Mouse (Mus musculus) forebrain, embryonic 15.5 days (tissue): Measurements from ENCODE around the gene Tmem178. TPM values are rescaled to one million over a fixed set of nuclear protein-coding genes. Genes with fewer than 3 reads are reported as not detected.

ENCODE experiments used
- ATAC-seq: fragments of 200-750 bp; cut with Nextera tagmentation; replicated peaks from 2 replicates; pipeline ENCODE4 v1.8.0; 2017; ENCODE audit warnings: mild to moderate bottlenecking, moderate TSS enrichment, moderate library complexity
- H3K27ac ChIP-seq: fragments of 300-500 bp; sonication (generic); replicated peaks from 2 replicates; pipeline ENCODE4 v1.5.1; 2015; ENCODE audit warnings: mild to moderate bottlenecking, inconsistent platforms
- H3K27me3 ChIP-seq: fragments of 300-500 bp; sonication (generic); 2 replicates; pipeline ENCODE4 v1.6.1; 2015; ENCODE audit warnings: inconsistent platforms
- H3K36me3 ChIP-seq: fragments of 300-500 bp; sonication (generic); 2 replicates; pipeline ENCODE4 v1.6.1; 2015; ENCODE audit warnings: mild to moderate bottlenecking, inconsistent platforms
- H3K4me1 ChIP-seq: fragments of 300-500 bp; sonication (generic); 2 replicates; pipeline ENCODE4 v1.6.1; 2015; ENCODE audit warnings: inconsistent platforms
- H3K4me2 ChIP-seq: fragments of 300-500 bp; sonication (generic); replicated peaks from 2 replicates; pipeline ENCODE4 v1.6.1; 2015; ENCODE audit warnings: mild to moderate bottlenecking, inconsistent platforms
- H3K4me3 ChIP-seq: fragments of 300-500 bp; sonication (generic); 2 replicates; pipeline ENCODE4 v1.5.1; 2015; ENCODE audit warnings: mild to moderate bottlenecking, inconsistent platforms
- H3K9ac ChIP-seq: fragments of 300-500 bp; sonication (generic); replicated peaks from 2 replicates; pipeline ENCODE4 v1.6.1; 2015; ENCODE audit warnings: mild to moderate bottlenecking, inconsistent platforms
- H3K9me3 ChIP-seq: fragments of 300-500 bp; sonication (generic); 2 replicates; pipeline ENCODE4 v1.6.1; 2016; ENCODE audit warnings: inconsistent platforms
- WGBS: fragments of 180-500 bp; shearing (Covaris S2); methylation state at CpG from one replicate; pipeline ENCODE4 v1.1.7; 2015; ENCODE audit warnings: mixed read lengths; 5-methylcytosine and 5-hydroxymethylcytosine counted together
- polyA plus RNA-seq: library from polyadenylated mRNA; unstranded; fragments of >200 nt; fragmentation: Nextera tagmentation; extraction: Ambion mirVana; gene quantifications from 2 replicates; pipeline ENCODE4 v1.2.1, GENCODE M21; 2015

The Tmem178 gene
- polyA plus RNA-seq, 1 experiment from 2014 or later: 43.7 TPM

GRCm38 (mm10) chr17:80947075-80947960 lies 2.9 kb downstream of the Tmem178 start:
- peaks cover 63% of the 10 kb centered on the region for H3K4me1 ChIP-seq

GRCm38 (mm10) chr17:80949382-80949781 lies 5.0 kb downstream of the Tmem178 start:
- Histone ChIP-seq H3K9ac (no peak overlapping the region), H3K27ac (no peak overlapping the region), H3K4me1 (peaks cover 64% of the 10 kb centered on the region), H3K4me3 (no peak overlapping the region), H3K9me3 (no peaks in the 10 kb centered on the region), H3K4me2 (no peak overlapping the region), H3K27me3 (no peaks in the 10 kb centered on the region), H3K36me3 (no peaks in the 10 kb centered on the region)
- WGBS: 61% methylated on average over 7 of the region's 7 CpGs
- no peak for ATAC-seq

More at GRCm38 (mm10) chr17:80947075-80947960, 2.9 kb downstream of the Tmem178 start:
- peak overlapping the region; percentile 81 for H3K27ac ChIP-seq
- H3K9ac ChIP-seq: peak overlapping the region; percentile 43; the same call in 1 of the 2 replicates
- ATAC-seq: no peak
- 77% methylated on average over 12 of the region's 12 CpGs for WGBS
- H3K4me2 ChIP-seq: peak overlapping the region; percentile 58
- H3K4me3 ChIP-seq: peak overlapping the region; percentile 48
- no peaks in the 10 kb centered on the region for H3K27me3 ChIP-seq
- no peaks in the 10 kb centered on the region for H3K36me3 ChIP-seq
- no peaks in the 10 kb centered on the region for H3K9me3 ChIP-seq

- Histone ChIP-seq H3K9me3 (no peaks in the 10 kb centered on the region), H3K4me3 (no peak overlapping the region), H3K9ac (no peak overlapping the region), H3K4me2 (no peak overlapping the region), H3K27me3 (no peaks in the 10 kb centered on the region), H3K27ac (no peak overlapping the region), H3K36me3 (no peaks in the 10 kb centered on the region), H3K4me1 (peaks cover 64% of the 10 kb centered on the region)
- 88% methylated on average over 10 of the region's 10 CpGs for WGBS
- ATAC-seq: no peak
Measured at GRCm38 (mm10) chr17:80949895-80950294, 5.5 kb downstream of the Tmem178 start.

GRCm38 (mm10) chr17:80952305-80952704 lies 7.9 kb downstream of the Tmem178 start:
- no peak overlapping the region for H3K4me3 ChIP-seq
- H3K27me3 ChIP-seq: no peaks in the 10 kb centered on the region
- peak overlapping the region; percentile 53 for H3K27ac ChIP-seq
- 15% methylated on average over 7 of the region's 7 CpGs for WGBS
- peaks cover 64% of the 10 kb centered on the region for H3K4me1 ChIP-seq
- no peak overlapping the region for H3K4me2 ChIP-seq
- peak; percentile 42; the same call in 1 of the 2 replicates for ATAC-seq
- no peaks in the 10 kb centered on the region for H3K36me3 ChIP-seq
- no peaks in the 10 kb centered on the region for H3K9me3 ChIP-seq
- no peak overlapping the region for H3K9ac ChIP-seq

- H3K27ac ChIP-seq: peak overlapping the region; percentile 45
- H3K4me2 ChIP-seq: no peak overlapping the region
- no peak for ATAC-seq
- WGBS: 26% methylated on average over 7 of the region's 7 CpGs
- H3K9ac ChIP-seq: no peak overlapping the region
- no peaks in the 10 kb centered on the region for H3K9me3 ChIP-seq
- peaks cover 54% of the 10 kb centered on the region for H3K4me1 ChIP-seq
- H3K4me3 ChIP-seq: no peak overlapping the region
- H3K27me3 ChIP-seq: no peaks in the 10 kb centered on the region
- no peaks in the 10 kb centered on the region for H3K36me3 ChIP-seq
Measured at GRCm38 (mm10) chr17:80955415-80955814, 11.0 kb downstream of the Tmem178 start.

GRCm38 (mm10) chr17:80955998-80956811 lies 11.8 kb downstream of the Tmem178 start:
- Histone ChIP-seq H3K4me3 (no peak overlapping the region), H3K9ac (no peak overlapping the region), H3K4me2 (no peak overlapping the region), H3K36me3 (no peaks in the 10 kb centered on the region), H3K27me3 (no peaks in the 10 kb centered on the region), H3K9me3 (no peaks in the 10 kb centered on the region), H3K27ac (peak overlapping the region; percentile 45), H3K4me1 (peaks cover 47% of the 10 kb centered on the region)
- 0 out of 2 replicates have a peak, but pooled peaks have one; percentile 29 for ATAC-seq
- 70% methylated on average over 10 of the region's 10 CpGs for WGBS

- 89% methylated on average over 6 of the region's 6 CpGs for WGBS
- no peaks in the 10 kb centered on the region for H3K9me3 ChIP-seq
- no peak overlapping the region for H3K27ac ChIP-seq
- H3K27me3 ChIP-seq: no peaks in the 10 kb centered on the region
- H3K4me2 ChIP-seq: no peak overlapping the region
- peaks cover 28% of the 10 kb centered on the region for H3K4me1 ChIP-seq
- no peaks in the 10 kb centered on the region for H3K36me3 ChIP-seq
- ATAC-seq: no peak
- H3K4me3 ChIP-seq: no peak overlapping the region
- no peak overlapping the region for H3K9ac ChIP-seq
Measured at GRCm38 (mm10) chr17:80958332-80958731, 13.9 kb downstream of the Tmem178 start.

- no peak overlapping the region for H3K4me2 ChIP-seq
Measured at GRCm38 (mm10) chr17:80959840-80960239, 15.4 kb downstream of the Tmem178 start.

GRCm38 (mm10) chr17:80967475-80967874 lies 23.0 kb downstream of the Tmem178 start:
- Histone ChIP-seq H3K9me3 (no peaks in the 10 kb centered on the region), H3K36me3 (no peaks in the 10 kb centered on the region), H3K9ac (no peak overlapping the region; the same call in 1 of the 2 replicates), H3K4me1 (peaks cover 39% of the 10 kb centered on the region), H3K4me2 (no peak overlapping the region), H3K27me3 (no peaks in the 10 kb centered on the region), H3K4me3 (no peak overlapping the region), H3K27ac (no peak overlapping the region)
- 71% methylated on average over 7 of the region's 7 CpGs for WGBS
- no peak for ATAC-seq

More at GRCm38 (mm10) chr17:80959840-80960239, 15.4 kb downstream of the Tmem178 start:
- H3K36me3 ChIP-seq: no peaks in the 10 kb centered on the region
- H3K9ac ChIP-seq: no peak overlapping the region
- no peaks in the 10 kb centered on the region for H3K9me3 ChIP-seq
- ATAC-seq: peak; percentile 33; the same call in 1 of the 2 replicates
- no peak overlapping the region for H3K27ac ChIP-seq
- peaks cover 24% of the 10 kb centered on the region for H3K4me1 ChIP-seq
- 54% methylated on average over 2 of the region's 2 CpGs for WGBS
- no peak overlapping the region for H3K4me3 ChIP-seq
- no peaks in the 10 kb centered on the region for H3K27me3 ChIP-seq

- H3K9ac ChIP-seq: no peak overlapping the region
- no peak overlapping the region for H3K4me3 ChIP-seq
- no peaks in the 10 kb centered on the region for H3K9me3 ChIP-seq
- H3K4me1 ChIP-seq: peaks cover 39% of the 10 kb centered on the region
- peak overlapping the region; percentile 77 for H3K27ac ChIP-seq
- no peaks in the 10 kb centered on the region for H3K27me3 ChIP-seq
- 20% methylated on average over 18 of the region's 18 CpGs for WGBS
- H3K36me3 ChIP-seq: no peaks in the 10 kb centered on the region
- peak overlapping the region; percentile 32 for H3K4me2 ChIP-seq
- ATAC-seq: peak; percentile 97
Measured at GRCm38 (mm10) chr17:80969643-80970619, 25.5 kb downstream of the Tmem178 start.

GRCm38 (mm10) chr17:80970716-80971115 lies 26.3 kb downstream of the Tmem178 start:
- Histone ChIP-seq H3K4me3 (no peak overlapping the region), H3K9me3 (no peaks in the 10 kb centered on the region), H3K4me2 (no peak overlapping the region), H3K9ac (no peak overlapping the region), H3K4me1 (peaks cover 39% of the 10 kb centered on the region), H3K36me3 (no peaks in the 10 kb centered on the region), H3K27ac (peak overlapping the region; percentile 77), H3K27me3 (no peaks in the 10 kb centered on the region)
- no peak for ATAC-seq
- WGBS: 64% methylated on average over 10 of the region's 10 CpGs
